Mouse (Mus musculus) heart, postnatal 0 days (tissue): ENCODE data around the gene Rps8. TPM values are rescaled to one million over a fixed set of nuclear protein-coding genes. Genes with fewer than 3 reads are reported as not detected.

Experiments used
- ATAC-seq: fragments of 200-750 bp; cut with Nextera tagmentation; 2 replicates; pipeline ENCODE4 v1.8.0; 2017; ENCODE audit warnings: low read depth, moderate number of reproducible peaks, moderate library complexity; ENCODE audit not compliant: insufficient read depth
- DNase-seq: peaks from one replicate; pipeline ENCODE4 v3.0.0-alpha.2; 2016; ENCODE audit warnings: low spot score
- H3K27ac ChIP-seq: fragments of 300-500 bp; sonication (generic); 2 replicates; pipeline ENCODE4 v1.5.1; 2014; ENCODE audit warnings: low read depth, mild to moderate bottlenecking
- H3K27me3 ChIP-seq: fragments of 300-500 bp; sonication (generic); 2 replicates; pipeline ENCODE4 v1.6.1; 2014; ENCODE audit warnings: low read length, mixed read lengths; ENCODE audit not compliant: control insufficient read depth, insufficient read depth
- H3K36me3 ChIP-seq: fragments of 300-500 bp; sonication (generic); replicated peaks from 2 replicates; pipeline ENCODE4 v1.6.1; 2014; ENCODE audit warnings: low read length, mixed read lengths; ENCODE audit not compliant: control insufficient read depth, insufficient read depth
- H3K4me1 ChIP-seq: fragments of 300-500 bp; sonication (generic); 2 replicates; pipeline ENCODE4 v1.6.1; 2014; ENCODE audit warnings: antibody characterized with exemption; ENCODE audit not compliant: control insufficient read depth, insufficient read depth
- H3K4me2 ChIP-seq: fragments of 300-500 bp; sonication (generic); 2 replicates; pipeline ENCODE4 v1.6.1; 2014; ENCODE audit warnings: low read depth, mild to moderate bottlenecking, low read length, moderate library complexity
- H3K4me3 ChIP-seq: fragments of 300-500 bp; sonication (generic); 2 replicates; pipeline ENCODE4 v1.5.1; 2014; ENCODE audit warnings: low read depth, low read length
- H3K9ac ChIP-seq: fragments of 300-500 bp; sonication (generic); replicated peaks from 2 replicates; pipeline ENCODE4 v1.6.1; 2014; ENCODE audit warnings: low read depth, low read length, mixed read lengths
- H3K9me3 ChIP-seq: fragments of 300-500 bp; sonication (generic); replicated peaks from 2 replicates; pipeline ENCODE4 v1.6.1; 2016; ENCODE audit warnings: low read length; ENCODE audit not compliant: control insufficient read depth
- CTCF ChIP-seq: IDR thresholded peaks from 2 replicates; pipeline ENCODE4 v1.5.1; 2016; ENCODE audit warnings: antibody characterized with exemption, control low read depth, low read depth
- EP300 ChIP-seq: IDR thresholded peaks from 2 replicates; pipeline ENCODE4 v1.6.1; 2016; ENCODE audit warnings: antibody characterized with exemption, low read depth
- WGBS: fragments of 180-500 bp; shearing (Covaris S2); extraction: QIAGEN DNeasy Blood & Tissue Kit; methylation state at CpG from one replicate; pipeline ENCODE4 v1.1.7; 2014; 5-methylcytosine and 5-hydroxymethylcytosine counted together
- polyA plus RNA-seq: library from polyadenylated mRNA; unstranded; fragments of >200 nt; fragmentation: Nextera tagmentation; extraction: Ambion mirVana; gene quantifications from 2 replicates; pipeline ENCODE4 v1.2.1, GENCODE M21; 2015
- total RNA-seq: library from RNA; depleted of rRNA; stranded (reverse); fragments of >200 nt; gene quantifications from 2 replicates; pipeline ENCODE4 v1.2.3, GENCODE M21; 2014; ENCODE audit warnings: low replicate concordance

Gene Rps8
- total and polyA plus RNA-seq, 2 experiments from 2014 or later = 456 to 752 TPM

DNA sequence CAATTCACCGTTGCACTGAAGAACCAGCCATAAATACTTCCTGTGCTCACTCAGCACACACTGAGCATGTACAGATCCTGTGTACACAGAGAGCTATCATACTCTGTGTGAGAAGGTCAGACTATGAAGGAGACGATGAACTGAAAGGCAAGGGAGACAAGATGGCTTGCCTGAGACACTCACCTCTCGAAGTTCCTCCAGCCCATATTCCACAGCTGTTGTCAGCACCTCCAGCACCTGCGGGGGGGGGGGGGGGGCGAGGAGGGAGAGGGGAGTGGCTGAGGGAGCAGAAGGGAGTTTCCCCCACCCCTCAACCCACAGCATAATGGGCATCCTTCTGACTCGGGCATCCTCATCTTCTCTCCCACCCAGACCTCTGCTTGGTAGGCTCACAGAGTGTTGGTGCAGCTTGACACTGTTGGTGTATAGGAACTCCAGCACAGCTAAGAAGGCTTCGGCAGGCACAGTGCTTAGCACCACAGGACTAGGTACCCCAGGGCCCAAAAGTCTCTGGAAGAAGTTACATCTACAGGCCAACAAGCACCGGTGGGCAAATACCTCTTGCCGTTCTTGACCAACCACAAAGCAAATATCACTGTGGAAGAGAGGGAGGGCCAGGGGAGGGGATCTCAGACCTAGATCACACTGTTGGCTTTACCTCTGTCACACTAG lies 32.4 kb downstream of the Rps8 start:
- no peaks in the 10 kb centered on the region for H3K27me3 ChIP-seq
- 75% methylated on average over 8 of the region's 9 CpGs for WGBS
- H3K27ac ChIP-seq = peak overlapping the region; percentile 97; the same call in 1 of the 2 replicates
- DNase-seq = no peak
- TF ChIP-seq EP300 (no peak), CTCF (no peak)
- H3K4me3 ChIP-seq = no peak overlapping the region
- no peaks in the 10 kb centered on the region for H3K9me3 ChIP-seq
- no peak for ATAC-seq
- H3K9ac ChIP-seq = no peak overlapping the region
- peaks cover 6% of the 10 kb centered on the region; the same call in 1 of the 2 replicates for H3K4me1 ChIP-seq
- H3K4me2 ChIP-seq = no peak overlapping the region
- H3K36me3 ChIP-seq = 0 out of 2 replicates have a peak, but pooled peaks cover 6% of the 10 kb centered on the region

DNA sequence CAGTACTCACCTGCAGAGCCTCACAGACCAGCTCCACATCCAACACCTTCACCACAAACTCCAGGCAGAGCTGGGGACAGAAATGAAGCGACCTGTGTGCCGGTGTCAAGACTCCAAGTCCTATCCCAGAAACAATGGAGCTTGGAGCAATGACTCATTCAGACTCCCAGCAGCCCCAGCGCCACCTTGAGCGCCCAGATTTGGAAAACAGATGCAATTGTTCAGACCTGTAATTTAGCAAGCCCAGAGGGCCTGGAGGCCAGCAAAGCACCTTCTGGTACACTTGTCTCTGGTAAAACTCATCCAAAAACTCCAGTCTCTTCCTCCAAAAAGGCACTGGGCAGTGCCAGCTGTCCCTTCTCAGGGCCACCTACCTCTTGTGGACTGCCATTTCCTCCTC lies 33.8 kb downstream of the Rps8 start:
- TF ChIP-seq CTCF (no peak), EP300 (no peak)
- ATAC-seq = no peak
- Histone ChIP-seq H3K27ac (no peak overlapping the region), H3K9me3 (no peaks in the 10 kb centered on the region), H3K4me1 (peaks cover 6% of the 10 kb centered on the region; the same call in 1 of the 2 replicates), H3K9ac (no peak overlapping the region), H3K4me3 (no peak overlapping the region), H3K36me3 (no peaks in the 10 kb centered on the region), H3K4me2 (no peak overlapping the region), H3K27me3 (no peaks in the 10 kb centered on the region)
- DNase-seq = no peak
- WGBS = 65% methylated on average over 4 of the region's 4 CpGs

DNA sequence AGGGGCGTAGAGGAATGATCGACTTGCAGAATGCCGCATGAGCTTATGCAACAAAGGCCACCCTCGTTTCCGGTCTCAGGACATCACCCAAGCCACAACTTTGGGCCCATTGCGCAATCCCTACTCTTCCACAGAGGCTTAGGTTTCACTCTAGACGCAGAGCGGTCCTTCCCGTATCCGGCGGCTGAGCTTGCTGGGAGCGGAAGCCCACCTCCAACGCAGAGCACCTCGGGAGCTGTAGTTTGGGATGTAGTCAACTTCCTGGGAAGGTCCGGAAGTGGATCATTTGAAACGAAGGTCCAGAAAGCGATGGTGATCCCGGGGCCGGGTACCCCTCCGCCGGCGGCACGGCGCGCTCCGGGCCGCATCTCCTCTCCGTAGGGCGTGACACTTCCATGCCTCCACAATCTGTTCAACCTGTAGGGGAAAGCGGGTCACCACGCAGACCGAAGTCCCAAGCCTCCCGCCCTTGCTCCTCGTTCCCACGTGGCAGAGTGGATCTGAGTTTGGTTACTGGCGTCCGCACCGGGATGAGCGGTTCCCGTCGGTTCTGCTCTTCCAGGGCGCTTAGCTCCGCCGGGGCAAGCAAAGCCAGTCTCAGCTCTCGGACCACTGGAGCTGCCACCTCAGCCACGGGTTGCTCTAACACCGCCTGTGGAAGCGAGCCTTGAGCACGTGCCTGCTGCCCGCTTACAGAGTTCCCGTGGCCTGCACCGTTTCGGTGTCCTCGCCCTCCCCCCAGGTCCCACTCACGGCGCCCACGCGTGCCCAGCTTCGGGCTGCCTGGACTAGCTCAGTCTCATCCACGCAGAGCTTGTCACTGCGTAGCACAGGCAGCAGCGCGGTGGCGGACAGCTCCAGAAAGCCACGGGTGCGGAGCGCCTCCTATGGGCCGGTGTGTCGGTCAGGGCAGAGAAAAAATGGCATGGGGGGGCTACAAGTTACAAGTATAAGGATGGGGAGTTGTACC lies 35.3 kb downstream of the Rps8 start:
- Histone ChIP-seq H3K27ac (peak overlapping the region; percentile 78), H3K4me2 (peak overlapping the region; percentile 92), H3K9me3 (no peaks in the 10 kb centered on the region), H3K9ac (peak overlapping the region; percentile 51), H3K36me3 (no peaks in the 10 kb centered on the region), H3K4me1 (peaks cover 6% of the 10 kb centered on the region; the same call in 1 of the 2 replicates), H3K27me3 (no peaks in the 10 kb centered on the region), H3K4me3 (peak overlapping the region; percentile 60)
- DNase-seq (peak; percentile 96), ATAC-seq (peak; percentile 94)
- WGBS = under 1% methylated on average over 69 of the region's 69 CpGs
- TF ChIP-seq EP300 (peak; percentile 79), CTCF (peak; percentile 83)

DNA sequence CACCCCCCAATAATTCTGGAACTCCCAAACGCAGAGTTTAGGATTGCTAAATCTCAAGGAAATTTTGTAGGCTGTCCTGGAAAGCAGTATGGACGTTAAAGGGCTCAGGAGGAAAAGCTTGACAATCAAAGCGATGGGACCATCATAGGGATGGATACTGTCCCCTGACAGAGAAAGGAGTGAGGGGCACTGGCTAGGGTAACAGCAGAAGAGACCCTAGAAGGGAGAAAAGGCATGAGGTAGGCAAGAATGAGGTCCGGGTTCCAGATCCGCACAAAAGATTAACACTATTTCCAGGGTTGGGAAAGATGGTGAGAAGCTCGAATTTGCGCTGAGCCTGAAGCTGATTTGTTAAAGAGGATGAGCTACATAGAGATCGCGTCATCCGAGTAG lies 36.0 kb downstream of the Rps8 start:
- 4% methylated on average over 10 of the region's 10 CpGs for WGBS
- H3K4me3 ChIP-seq = peak overlapping the region; percentile 60
- DNase-seq (no peak), ATAC-seq (no peak)
- peaks cover 3% of the 10 kb centered on the region; the same call in 1 of the 2 replicates for H3K4me1 ChIP-seq
- H3K27ac ChIP-seq = peak overlapping the region; percentile 78
- no peaks in the 10 kb centered on the region for H3K27me3 ChIP-seq
- H3K9ac ChIP-seq = peak overlapping the region; percentile 12; the same call in 1 of the 2 replicates
- no peak for TF ChIP-seq EP300
- TF ChIP-seq CTCF = no peak
- H3K4me2 ChIP-seq = peak overlapping the region; percentile 92
- H3K36me3 ChIP-seq = no peaks in the 10 kb centered on the region
- H3K9me3 ChIP-seq = no peaks in the 10 kb centered on the region

DNA sequence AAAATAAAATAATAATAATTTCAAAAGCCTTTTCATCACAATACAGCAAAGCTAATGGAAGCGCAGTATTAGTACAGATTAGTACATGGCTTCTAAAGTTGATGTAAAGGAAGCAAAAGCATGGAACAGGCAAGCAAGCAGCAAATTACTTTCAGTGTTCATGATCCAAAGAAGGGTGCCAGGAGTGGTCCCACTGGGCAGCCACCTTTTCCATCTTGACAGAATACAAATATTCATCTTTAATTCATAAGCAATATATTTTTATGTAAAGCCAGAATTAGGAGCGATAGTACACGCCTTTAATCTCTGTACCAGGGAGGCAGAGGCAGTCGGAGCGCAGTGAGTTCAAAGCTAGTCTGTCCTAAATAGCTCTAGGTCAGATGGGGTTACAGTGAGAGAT lies 36.4 kb downstream of the Rps8 start:
- Histone ChIP-seq H3K4me3 (peak overlapping the region; percentile 60), H3K27me3 (no peaks in the 10 kb centered on the region), H3K36me3 (no peaks in the 10 kb centered on the region), H3K27ac (peak overlapping the region; percentile 78), H3K4me2 (peak overlapping the region; percentile 92), H3K9me3 (no peaks in the 10 kb centered on the region), H3K9ac (0 out of 2 replicates have a peak overlapping the region, but pooled peaks have one; percentile 12), H3K4me1 (no peaks in the 10 kb centered on the region; the same call in 1 of the 2 replicates)
- ATAC-seq (no peak), DNase-seq (no peak)
- TF ChIP-seq CTCF (no peak), EP300 (no peak)
- 79% methylated on average over 5 of the region's 5 CpGs for WGBS
